Mouse (Mus musculus): Measurements from ENCODE around the gene Pald1.

The Pald1 gene

DNA sequence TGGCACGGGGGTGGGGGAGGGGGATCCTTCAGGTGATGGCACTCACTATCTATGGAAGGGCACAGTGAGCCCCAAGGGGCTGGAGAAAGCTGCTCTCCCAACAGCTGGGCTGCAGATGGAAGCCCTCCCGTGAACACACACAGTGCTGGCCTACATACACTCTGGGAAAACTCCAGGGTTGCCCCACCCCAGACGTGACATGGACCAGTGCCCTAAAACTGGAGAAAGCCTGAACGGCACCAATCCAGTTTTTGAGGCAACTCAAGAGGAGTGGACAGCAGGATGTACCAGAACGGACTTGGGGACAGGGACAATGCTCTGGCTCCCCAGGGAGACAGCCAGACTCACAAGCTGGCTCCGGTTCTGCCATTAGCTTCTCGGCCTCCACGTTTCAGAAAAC, 58.6 kb downstream of the Pald1 start:
- no peak for DNase-seq

DNA sequence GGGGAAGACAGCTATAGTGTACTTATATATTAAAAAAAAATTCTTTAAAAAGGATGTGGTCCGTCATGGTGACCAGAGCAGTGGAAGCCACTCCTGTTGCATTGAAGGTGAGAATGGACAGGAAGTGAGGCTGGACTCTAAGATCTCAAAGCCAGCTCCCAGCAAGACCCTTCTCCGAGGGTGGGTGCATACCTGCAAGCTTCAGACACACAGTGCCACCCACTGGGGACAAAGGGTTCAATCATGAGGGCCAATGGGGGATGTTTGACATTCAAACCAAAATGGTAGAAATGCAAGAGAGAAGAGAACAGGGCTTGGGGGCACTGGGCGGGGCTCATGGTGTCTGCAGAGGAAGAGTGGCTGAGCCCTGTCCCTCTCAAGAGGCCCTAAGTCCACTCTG, 64.8 kb downstream of the Pald1 start:
- DNase-seq, result no peak

DNA sequence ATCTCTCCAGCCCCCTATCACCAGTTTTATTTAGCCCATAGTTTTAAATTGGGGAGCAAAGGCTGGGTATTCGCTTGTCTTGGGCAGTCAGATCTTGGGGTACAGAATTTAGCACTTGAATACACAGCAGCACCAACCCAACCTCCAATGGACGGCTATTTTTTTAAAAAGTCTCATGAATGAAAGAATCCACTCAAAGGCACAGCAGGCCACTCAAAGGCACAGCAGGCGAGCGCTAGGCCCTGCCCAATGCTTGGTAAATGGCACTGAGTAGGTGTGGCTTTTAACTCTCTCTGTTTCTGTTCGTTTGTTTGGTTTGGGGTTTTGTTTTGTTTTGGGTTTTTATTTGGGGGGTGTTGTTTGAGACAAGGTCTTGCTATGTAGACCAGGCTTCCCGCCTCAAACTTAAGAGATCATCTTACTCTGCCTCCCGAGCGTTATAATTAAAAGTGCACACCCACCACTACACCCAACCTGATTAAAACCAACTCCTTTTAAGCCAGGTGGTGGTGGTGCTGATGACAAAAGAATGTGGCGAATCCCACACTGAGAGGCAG, 67.9 kb downstream of the Pald1 start:
- no peak for DNase-seq

DNA sequence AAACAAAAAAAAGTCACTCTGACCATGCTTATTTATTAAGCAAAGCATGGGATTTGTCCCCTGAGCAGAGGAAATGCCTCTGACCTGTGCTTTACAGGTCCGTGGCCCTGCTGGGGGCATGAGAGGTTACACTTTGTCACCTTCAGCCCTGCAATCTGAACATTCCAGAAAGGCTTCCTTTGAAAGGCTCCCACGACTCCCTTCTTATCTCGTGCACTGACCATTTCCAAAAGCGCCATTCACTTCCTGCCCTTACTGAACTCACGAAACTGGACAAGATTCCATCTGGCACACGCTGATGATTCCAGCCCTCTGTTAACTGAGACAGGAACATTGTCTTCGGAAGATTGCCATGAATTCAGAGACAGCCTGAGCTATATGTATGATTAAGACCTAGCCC, 69.6 kb downstream of the Pald1 start:
- no peak for DNase-seq

DNA sequence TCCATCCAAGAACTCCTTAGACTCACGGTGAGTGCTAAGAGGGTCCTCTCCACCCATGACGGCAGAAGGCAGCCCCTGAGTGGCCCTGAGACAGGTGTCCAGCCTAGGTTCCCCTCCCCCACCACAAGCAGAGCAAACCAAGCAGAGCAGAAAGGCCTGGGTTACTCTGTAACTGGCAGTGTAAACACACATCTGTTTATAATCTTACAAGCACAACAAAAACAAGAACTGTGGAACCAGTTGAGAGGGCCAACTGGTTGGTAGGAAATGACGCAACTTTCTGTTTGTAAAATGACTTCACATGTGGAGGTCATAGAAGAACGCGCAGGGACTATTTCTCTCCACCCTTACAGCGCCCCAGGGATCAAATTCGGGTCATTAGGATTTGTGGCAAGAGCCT, 70.6 kb downstream of the Pald1 start:
- DNase-seq, result no peak

DNA sequence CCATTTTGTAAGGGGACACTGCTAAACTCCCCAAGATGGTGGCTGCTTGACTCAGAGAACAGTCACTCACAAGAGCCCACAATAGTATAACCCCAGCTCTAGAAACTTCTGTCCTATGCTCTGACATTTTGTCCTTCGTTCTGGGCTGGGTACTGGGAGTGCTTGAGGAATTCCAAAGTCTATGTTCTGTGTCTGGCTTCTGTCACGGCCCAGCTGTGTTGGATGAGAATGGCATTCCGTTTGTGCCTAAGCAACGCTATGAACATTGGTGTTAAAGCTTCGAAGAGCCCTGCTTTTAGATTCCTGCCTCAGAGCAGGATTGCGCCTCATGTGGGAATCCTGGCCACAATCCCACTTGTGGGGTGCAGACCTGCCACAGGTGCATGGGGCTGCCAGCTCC, 71.2 kb downstream of the Pald1 start:
- DNase-seq, result no peak

DNA sequence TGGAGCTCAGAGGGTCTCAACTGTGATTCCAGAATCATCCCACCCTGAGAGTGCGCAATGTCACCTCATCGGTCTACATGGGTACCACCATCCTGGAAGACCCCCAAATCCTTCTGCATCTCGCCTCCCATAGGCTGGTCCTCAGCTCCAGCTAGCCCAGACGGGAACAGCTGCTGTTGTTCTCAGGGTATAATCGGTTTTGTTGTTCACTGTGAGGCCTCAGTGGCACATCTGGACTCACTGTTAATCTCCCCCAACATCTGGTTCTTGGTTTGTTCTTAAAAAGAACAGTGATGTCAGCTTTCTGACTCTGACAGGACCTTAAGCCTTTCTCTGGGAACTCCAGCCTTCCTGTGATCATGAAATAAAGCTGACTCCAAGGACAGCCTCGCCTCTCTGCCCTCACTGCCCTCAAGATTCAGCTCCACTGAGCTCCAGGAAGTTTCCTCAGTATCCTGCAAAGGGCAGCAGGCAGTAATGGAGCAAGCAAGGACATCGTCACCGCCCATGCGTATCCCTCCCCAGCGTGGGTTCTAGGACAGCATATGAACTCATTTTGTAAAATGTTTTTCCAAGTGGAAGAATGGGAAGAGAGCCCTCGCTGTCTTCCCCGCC, 74.5 kb downstream of the Pald1 start:
- DNase-seq, result no peak

DNA sequence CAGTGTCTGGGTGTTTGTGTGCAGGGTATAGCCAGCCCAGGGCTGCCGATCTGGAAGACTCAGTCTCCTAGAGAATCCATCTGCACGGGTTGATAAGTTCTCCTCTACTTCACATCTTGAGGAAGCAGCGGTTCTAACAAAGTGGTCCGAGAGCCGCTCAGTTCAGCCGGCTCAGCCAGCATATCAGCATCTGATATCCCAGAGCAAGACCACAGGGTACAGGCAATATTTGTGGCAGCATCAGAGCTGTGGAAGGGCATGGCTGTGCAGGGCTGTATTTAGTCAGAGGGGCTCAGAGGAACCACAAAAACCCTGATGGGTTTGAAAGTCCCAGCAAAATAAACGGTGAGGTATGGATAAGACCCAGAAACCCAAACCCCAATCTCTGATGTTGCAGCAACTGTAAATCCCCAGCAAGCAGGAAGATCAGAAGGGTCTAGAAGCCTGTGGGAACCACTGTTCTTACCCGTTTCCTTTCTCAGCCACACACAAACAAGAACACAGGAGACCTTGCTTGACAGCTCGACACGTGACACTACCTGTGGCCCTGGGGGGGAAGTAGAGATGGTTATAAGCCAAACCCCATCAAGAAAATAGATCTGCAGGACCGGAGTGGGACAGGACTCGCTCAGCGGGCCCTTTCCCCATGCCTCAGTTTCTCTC, 77.3 kb downstream of the Pald1 start:
- peak in 1 of 2 experiments; percentile 55 for DNase-seq

DNA sequence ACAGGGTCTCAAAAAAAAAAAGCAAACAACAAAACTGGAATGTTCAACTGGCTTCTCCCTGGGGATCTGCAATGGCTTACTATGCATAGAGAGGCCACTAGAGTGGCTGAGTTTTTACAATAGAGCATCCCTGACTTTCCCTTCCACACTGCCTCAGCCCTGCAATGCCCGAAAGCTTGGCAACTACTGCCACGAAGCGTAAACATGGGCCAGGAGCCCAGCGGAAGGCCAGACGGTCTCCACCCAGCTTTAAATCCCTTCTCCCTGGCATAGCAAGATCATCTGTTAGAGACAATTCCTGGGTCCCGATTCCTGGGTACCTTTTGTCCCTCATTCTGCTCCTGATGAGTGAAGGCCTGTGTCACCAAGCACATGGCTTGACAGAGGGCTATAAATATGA, 79.3 kb downstream of the Pald1 start:
- DNase-seq, result no peak

DNA sequence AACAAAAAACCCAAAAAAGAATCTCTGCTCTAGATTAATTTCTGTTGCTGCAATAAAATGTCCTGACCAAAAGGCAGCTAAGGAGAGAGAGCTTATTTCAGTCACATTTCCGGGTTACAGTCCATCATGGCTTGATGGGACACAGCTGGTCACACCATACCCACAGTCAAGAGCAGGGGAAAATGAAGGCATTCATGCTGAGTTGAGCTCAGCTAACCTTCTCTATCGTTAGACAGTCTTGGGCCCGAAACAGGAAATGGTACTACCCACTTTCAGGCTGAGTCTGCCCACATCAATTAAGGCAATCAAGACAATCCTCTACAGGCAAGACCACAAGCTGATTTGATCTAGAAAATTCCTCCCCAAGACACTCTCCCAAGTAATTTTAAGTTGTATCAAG, 82.3 kb downstream of the Pald1 start:
- no peak for DNase-seq

DNA sequence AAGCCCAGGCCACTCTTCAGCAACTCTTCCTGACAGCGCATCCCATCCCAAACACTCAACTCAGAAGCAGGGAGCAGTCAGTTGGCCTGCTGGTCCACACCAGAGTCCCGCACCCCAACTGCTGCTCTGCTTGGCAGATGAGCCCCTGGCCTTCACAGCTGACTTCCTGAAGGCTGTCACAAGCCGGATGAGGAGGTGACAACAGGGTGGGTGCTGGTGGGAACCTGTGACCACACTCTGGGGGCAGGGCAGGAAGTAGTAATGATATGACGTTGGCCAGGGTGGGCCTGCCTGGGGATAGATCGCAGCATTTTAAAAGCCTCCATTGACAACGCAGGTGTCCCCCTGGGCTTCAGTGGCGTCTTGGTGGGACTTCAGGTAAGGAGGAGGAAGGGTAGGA, 85.9 kb downstream of the Pald1 start, which contains the start of gene Prf1:
Prf1 (plus strand) TSS at position 357 of the 400 bp plus-strand sequence.
- DNase-seq, result peak; percentile 67 to 76

DNA sequence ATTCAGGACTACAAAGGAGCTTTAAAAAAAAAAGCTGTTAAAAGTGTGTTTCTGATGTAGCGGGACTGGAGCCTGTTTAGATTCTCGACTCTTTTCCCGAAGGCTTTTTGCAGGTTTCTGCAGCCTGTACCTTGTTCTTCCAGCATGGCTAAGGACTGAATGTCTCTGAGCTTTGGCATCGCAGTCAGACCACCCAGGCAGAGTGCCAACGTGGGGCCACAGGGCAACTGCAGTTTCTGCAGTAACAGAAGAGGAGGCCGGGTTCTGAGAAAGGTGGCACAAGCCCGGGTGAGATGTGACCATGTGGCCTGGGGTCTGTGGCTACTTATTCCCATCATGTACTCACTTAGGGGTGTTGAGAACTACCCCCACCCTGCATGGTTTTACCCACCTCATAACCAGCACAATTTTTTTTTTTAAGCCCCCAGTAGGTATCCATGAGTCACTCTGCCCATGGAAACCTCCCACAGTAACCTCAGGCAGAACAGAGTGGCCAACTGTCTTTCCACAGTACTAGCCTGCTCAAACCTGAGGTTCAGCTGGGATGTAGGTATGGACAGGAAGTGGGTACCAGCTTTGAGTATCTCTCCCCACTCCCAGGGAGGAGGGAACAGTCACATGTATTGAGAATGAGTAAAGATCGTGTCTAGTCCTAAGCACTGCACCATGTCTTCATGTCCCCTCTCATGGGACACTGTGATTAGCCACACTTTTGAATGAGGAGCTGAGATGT, 86.5 kb downstream of the Pald1 start:
- no peak for DNase-seq

DNA sequence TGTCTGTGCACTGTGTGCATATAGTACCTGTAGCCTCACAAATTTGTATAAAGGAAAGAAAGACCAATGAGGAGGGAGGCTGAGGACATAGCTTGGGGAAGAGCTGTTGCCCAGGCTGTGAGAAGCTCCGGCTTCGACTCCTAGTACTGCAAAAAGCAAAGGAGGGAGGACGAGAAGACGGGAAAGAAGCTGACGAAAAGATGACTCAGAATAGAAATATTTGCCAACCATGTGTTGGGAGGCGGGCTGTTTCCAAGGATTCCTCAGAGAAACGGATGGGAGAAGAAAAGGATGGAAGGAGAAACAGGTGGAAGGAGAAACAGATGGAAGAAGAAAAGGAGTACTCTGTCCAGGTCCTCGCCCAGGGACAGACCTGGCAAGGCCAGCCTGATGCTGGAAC, 89.1 kb downstream of the Pald1 start:
- DNase-seq, result no peak

DNA sequence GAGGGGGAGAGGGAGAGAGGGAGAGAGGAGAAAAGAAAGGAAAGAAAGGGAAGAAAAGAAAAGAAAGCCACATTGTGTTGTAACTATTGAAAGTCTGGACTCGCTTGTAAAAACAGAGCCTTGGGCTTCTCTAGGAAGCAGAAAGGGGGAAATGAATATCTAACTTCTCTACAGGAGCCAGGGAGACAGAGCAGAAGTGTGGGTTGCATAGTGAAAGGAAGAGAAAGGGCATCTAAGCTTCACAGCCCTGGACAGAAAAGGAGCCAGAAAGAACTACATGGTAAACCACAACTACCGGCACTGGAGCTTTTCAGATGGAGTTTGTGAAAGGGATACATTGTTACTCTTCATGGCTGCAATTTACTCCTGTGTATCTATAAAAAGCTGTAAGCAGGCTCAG, 92.9 kb downstream of the Pald1 start:
- DNase-seq, result no peak

DNA sequence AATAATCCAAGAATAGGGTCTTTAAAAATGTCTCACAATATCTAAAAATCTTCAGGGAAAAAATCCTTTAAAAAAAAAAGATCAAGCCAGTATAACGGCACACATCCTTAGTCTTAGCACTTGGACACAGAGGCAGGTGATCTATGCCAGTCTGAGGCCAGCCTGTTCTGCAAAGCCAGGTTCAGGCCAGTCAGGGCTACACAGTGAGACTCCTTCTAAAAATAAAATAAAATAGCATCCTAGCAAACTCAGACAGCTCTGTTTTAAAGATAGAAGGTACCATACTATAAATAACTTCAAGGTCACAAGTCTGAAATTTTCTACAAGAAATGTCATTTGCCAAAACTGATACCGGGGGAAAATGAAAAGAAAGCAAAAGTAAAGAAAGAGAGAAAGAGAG, 93.3 kb downstream of the Pald1 start:
- no peak for DNase-seq

DNA sequence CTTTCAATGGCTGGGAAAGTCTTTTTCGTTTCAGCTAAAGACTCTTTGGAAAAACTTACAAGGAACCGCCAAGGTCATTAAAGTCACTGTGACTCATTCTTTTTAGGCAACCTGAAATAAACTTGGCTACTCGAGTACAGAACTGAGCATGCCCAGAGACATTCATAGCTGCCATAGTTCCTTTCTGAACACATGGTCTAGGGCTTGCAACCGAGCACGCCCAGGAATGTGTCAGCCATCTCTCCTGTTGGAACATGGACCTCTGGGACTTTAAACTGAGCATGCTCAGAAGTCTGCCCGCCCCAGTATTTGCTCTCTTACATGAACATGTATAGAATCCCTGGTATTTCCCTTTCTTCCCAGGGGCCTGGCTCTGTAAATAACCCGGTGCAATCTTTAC, 97.1 kb downstream of the Pald1 start:
- DNase-seq, result no peak

DNA sequence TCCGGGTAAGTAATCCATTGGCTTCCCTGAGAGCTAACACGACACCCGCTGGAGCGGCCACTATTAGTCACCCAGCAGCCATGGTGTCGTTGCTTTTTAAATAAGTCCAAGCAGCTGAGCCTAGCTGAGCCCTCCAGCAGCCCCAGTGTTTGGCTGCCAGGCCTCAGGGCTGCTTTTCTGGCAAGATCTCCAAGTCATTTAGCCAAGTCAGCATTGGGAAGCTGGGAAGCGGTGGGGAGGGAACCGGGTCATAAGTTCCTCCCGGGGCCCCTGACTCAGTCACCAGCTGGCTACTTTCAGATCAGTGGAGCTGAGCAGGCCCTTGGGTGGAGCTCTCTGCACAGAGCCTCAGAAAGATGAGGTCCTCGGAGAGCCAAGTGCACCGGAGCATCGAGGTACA, 98.1 kb downstream of the Pald1 start:
- no peak for DNase-seq

DNA sequence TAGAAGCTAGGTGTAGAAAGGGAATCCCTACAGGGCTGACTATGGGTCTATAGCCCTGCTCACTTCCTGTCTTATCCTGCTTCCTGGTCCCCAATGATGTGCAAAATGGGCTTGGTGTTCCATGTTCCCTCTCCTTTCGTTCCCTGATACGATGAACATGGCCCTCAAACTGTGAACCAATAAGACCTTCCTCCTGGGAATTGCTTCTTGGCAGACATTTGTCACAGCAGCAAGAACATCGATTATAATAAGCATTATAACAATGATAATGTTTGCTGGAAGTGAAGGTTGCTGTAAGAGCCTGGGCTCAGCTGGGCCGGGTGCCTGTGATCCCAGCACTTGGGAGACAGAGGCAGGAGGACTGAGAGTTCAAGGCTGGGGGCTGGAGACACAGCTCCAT, 99.0 kb downstream of the Pald1 start:
- DNase-seq, result no peak

DNA sequence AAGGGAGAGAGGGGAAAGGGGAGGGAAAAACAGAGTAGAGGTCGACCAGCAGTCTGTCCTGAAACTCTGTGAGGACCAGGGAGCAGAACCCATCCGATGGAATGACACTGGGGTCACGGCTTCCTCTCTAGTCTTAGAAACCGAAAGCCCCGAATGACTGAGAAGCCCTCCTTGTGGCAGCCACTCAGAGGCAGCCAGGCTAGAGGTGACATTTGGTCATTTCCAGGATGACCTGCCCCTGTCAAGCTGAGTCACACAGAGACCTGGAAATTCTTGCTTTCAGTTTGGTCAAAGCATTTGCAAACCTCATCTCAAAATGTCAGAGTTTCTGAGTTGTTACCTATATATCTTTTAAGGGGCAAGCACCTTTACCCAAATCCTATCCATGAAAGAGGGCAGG, 102.2 kb downstream of the Pald1 start:
- DNase-seq, result no peak

DNA sequence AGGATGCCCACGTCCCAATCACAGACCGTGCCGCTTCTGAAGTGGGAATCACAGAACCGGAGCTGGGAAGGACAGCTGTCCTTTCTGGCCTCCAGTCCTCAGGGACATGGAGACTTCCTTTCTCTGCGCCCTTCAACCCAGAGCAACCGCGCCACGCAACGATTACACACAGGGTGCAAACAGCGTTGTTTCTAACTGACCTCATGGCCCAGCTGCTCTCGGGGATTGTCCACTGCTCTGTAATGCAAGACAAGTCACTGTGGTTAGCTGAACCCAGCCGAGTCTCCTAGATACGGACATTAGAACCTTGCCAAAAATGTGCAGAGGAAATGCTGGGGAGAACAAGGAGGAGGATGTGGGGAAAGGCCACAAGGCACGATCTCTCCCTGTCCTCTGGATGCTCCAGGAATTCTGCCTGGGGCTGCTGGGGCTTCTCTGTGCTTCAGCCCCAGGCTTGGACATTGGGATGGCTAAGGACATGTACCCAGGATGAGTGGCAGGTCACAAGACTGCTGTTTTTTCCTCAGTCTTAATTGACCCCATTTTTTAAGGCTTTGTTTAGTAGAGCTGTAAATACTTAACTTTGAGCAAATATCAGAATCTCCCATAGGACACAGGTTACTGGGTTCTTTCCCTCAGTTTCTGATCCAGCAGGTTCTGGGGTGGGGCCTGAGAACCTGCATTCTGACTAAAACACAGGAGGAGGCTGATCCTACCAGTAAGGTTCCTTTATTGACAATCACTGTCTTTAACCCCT, 105.2 kb downstream of the Pald1 start:
- no peak for DNase-seq

DNA sequence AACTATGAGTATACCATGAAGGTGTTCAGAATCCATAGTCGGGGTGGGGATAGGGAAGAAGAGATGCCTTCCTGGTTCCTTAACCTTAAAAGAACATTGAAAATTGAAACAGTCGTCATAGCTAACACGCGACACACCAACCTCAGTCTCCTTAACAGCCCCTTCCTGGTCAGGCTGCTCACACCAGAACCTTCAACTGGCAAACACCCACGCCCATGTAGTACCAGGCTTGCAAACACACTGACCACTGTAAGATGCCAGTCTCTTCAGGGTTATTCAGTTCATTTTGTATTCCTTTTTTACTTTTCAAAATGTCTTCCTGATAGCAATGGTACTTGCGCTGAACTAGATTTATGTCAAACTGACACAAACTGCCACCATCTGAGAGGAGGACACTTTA, 106.3 kb downstream of the Pald1 start:
- DNase-seq, result no peak

DNA sequence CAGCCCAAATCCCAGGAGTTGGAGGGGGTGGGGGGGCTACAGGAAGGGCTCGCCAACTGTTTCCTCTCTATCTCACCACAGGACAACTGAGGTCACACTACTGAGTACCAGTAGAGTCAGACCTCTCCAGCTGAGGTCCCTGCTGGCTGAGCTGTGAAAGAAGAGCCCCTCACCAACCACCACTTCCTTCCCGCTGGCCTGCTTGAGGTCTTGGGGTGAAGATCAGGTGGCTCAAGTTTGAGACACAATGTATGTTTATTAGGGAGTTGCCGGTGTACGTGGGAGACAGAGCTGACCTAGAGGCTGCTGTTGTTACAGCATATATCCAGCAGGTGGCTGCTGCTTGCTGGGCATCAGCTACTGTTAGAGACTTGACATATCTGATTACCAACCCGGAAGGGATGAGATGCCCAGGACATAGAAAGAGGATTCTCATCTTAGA, 107.6 kb downstream of the Pald1 start:
- DNase-seq, result no peak

DNA sequence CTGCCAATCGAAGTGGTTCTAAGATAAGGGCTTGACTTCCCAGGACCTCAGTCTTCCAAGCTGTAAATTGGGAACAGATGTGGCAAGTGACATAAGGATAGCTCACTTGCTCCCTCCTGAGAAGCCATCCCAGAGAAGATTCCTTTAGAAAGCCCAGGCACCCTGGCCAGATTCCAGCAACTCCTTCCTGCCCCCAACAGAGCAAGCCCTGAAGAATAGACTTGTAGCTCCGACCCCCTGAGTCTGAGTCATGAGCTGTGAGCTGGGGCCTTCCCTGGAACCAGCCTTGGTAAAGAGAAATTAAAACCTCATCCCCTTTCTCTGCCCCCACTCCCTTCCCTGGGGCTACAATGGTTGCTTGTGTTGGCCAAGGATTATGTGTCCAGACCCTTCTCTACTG, 108.8 kb downstream of the Pald1 start:
- DNase-seq, result no peak
